Mouse (Mus musculus) telencephalon, adult 2 months (tissue): ENCODE measurements around the gene Bcap31.

Experiments used
- DNase-seq: peaks from one replicate; pipeline ENCODE4 v3.0.0-alpha.2; 2011; ENCODE audit warnings: low read depth, low spot score

The Bcap31 gene

DNA sequence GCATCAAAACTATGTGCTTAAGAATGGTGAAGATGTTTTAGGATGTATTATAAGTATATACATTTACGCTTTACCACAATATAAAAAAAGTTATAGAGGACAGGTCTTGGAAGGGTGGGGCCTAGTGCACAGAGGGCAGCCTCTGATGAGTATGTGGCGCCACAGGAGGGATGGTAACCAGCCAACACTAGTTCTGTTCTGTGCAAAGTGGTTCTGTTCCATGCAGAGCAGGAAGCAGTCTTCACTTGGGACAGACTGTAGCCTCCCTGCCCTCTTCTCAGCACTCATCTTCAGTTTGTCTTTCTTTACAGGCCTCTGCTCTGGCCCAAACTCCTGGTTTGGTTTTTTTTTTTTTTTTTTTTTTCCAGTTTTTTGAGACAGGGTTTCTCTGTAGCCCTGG, 31.8 kb downstream of the Bcap31 start:
- no peak for DNase-seq

DNA sequence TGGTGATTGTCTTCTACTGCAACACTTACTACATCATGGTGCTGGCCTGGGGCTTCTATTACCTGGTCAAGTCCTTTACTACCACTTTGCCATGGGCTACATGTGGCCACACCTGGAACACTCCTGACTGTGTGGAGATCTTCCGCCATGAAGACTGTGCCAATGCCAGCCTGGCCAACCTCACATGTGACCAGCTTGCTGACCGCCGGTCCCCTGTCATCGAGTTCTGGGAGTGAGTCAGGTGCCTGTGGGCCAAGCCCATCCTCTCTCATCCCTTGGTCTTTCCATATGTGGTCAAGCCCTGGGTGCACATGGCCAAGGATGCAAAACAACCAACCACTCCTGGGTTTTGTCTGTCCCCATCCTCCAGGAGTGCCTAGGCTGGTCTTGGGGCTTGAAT, 39.3 kb downstream of the Bcap31 start:
- DNase-seq: no peak

DNA sequence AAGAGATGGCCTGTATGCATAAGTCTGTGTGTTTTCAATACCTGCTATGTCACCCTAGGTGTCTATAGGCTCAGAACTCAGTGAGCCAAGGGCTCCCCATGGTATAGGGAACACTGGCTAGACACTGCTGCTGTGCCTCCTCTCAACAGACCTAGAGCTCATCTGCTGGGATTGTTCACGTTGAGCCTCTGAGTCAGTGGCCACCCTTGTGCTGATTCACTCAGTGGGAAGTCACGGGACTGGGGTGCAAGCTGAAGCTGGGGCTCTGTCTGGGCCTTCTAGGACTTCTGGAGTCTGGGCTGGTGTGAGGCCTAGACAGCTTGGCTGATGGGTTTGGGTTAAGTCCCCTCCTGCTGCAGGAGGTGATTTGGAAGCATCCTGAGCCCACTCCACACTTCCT, 40.7 kb downstream of the Bcap31 start:
- DNase-seq: no peak

DNA sequence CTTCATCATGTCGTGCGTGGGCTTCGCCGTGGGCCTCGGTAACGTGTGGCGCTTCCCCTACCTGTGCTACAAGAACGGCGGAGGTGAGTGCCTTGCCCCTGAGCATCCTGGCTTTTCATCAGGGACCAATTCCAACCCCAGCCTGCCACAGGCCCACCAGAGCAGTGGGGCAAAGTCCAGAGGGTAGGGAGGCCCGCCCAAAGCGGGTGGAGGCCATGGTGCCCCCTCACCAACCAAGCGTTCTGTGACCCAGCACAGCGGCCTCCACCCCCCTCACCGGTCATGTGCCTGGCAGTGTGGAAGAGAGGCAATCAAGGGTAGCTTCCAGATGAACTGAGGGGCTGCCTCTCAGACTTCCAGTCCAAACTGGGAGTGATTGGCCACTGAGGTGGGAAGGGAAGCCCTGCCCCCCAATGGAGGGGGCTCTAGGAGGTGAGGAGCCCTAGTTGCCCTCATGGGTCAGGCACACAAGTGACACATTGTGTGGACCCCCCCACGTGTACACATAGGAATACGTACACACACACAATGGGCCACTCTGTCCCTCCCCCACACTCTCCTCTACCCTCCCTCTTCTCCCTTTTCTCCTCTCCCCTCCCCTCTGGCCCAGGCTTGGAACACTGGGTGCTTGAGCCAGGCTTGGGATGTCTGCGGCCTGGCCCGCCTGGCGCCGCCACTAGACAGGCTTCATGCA, 41.9 kb downstream of the Bcap31 start:
- no peak for DNase-seq

DNA sequence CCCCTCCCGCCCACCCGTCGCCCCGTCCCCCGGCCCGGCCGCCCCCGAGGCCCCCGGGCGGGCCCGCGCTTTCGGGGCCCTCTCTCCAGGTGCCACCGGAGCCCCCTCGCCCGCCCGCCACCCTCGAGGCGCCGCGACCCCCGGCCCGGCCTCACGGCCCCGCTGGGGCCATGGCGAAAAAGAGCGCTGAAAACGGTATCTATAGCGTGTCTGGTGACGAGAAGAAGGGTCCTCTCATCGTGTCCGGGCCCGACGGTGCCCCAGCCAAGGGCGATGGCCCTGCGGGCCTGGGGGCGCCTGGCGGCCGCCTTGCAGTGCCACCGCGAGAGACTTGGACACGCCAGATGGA, 42.4 kb downstream of the Bcap31 start:
- no peak for DNase-seq

DNA sequence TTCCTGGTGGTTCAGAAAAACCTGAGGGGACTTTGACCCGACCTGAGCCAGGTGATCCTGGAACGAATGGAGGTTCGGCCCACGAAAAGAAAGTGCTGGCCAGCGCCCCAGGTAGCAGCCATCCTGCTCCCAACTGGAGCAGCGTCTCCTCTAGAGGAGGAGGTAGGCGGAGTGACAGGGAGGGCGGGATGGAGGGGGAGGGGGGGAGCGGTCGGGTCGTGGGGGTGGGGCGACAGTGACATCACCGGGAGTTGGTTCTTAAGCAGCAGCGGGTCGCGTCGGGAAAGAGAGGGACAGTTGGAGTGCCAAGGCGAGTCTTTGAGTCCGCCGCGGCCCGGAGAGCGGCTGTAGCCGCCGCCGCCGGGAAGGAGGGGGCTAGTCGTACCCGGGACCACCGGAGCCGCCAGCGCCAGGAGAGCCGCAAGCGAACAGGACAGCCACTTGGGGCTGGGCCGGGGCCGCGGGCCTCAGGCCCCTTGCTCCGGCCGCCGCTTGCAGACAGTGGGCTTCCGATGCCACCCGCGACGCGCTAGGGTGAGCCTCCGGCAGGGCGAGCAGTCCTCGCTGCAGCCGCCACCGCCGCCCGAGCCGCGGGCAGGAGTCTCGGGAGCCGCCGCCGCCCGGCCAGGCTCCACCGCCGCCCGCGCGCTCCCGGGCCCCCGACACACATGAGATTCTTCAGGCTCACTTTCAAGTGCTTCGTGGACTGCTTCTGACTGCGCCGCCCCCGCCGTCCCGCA, 42.9 kb downstream of the Bcap31 start, which contains the start of gene Slc6a8:
Slc6a8 (plus strand) TSS at position 272 of the 740 bp plus-strand sequence.
- DNase-seq: no peak

- DNase-seq: no peak
Observed at GRCm38 (mm10) chrX:73672031-73672431, 43.9 kb downstream of the Bcap31 start.

DNA sequence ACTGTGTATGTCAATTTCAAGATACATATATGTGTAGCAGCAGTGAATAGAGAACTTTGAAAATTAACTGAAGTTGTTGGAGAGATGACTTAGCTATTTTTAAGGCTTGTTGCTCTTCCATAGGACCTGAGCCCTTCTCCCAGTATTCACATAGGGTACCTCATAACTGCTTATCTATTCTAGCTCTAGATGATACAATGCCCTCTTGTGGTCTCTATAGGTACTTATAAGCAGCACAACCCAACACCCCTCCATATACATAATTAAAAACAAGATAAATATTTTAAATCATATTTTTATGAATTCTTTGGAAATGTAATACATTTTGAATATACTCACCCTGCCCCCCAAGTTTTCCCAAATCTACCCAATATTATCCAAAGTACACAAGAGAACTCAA, 52.8 kb downstream of the Bcap31 start:
- DNase-seq: no peak

DNA sequence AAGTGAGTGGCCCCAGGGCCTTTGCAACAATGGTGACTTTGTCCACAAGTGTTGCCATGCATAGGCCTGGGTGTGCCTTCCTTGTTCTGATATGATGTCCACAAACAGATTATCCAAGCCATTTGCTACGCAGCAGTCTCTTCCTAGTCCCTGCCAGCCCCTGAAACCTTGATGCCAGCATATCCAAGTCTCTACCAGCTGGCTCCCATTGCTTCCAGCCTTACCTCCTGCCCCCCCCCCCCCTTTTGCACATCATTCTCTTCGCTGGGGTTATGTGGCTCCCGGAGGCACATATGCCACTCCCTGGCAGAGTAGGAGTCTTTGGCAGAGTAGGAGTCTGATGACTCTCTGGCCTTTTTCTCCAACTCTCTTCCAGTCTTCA, 55.7 kb downstream of the Bcap31 start:
- no peak for DNase-seq

DNA sequence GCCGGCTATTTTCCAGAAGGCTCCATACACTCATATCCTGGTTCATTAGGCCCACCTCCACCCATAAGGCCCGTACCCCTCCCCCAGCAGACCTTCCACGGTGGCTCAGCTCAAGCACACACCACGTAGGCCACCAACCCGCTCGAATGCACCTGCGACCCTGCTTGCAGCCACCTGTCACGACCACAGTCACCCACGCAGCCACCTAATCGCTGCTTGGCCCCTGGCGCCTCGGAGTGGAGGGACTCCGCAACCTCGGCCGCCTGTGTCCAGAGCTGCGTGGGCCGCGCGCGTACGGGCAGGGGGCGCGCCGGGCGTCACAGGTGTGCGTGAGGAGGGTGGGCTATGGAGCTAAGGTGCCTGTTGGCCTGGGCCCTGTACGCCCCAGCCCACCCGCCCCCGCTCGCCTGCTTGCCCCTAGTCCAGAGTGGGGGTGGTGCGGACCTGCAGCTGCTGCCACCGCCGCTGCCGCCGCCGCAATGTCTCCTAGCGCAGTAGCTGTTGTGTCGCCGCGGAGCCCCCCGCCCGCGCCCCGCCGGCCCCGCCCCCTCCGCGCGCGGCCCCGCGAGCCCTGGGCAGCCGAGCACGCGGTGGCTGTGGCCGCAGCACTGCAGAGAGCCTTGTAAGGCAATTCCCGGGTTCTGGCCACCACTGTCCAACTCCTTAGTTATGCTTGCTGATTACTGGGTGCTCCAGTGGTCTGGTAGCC, 56.2 kb downstream of the Bcap31 start, which contains the start of gene Pnck:
Pnck (minus strand) TSS at position 543 of the 709 bp plus-strand sequence.
- DNase-seq: no peak

DNA sequence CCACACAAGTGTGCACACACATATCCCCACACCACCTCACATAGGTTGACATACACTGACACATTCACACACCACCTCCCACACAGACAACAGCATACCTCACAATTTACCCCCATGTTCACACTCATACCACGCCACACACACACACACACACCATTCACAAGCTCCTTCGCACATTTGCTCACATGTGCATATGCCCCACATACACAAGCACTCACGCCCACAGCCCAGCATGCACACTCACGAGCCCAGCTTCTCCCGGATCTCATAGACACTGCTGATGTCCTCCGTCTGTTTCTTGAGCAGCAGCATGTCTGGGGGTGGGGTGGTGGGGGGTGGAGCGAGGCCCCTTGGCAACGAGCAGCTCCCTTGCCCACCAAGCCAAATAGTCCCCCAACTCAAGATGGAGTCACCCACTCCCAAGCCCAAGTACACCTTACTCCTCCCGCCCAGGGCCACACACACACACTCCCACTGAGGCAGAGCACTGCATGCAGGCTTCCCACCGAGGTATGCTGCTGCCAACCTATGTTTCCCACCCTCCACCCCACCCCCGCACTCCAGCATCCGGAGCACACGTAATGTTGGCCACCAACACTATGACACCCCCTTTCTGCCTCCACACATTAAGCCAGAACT, 56.9 kb downstream of the Bcap31 start:
- no peak for DNase-seq

- DNase-seq: no peak
Observed at GRCm38 (mm10) chrX:73658391-73658790, 57.6 kb downstream of the Bcap31 start.

- DNase-seq: no peak
Observed at GRCm38 (mm10) chrX:73655529-73655928, 60.4 kb downstream of the Bcap31 start.

DNA sequence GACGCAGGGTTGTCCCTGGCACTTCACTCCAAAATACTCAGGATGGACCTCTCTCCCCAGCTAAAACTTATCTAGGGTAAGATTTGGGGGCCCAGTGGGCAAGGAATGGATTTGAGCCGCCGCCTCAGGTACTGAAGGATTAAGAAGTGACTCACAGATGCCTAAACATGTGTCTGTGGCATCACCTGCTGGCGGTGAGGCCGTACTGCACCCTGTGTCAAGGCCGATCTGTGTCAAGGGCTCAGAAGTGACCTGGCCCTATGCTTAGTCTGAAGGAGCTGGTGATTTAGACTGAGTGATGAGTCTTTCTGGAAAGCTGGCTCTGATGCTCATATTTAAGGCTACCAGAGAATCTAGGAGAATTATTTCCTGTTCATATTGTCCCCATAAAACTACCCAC, 61.8 kb downstream of the Bcap31 start:
- DNase-seq: no peak

DNA sequence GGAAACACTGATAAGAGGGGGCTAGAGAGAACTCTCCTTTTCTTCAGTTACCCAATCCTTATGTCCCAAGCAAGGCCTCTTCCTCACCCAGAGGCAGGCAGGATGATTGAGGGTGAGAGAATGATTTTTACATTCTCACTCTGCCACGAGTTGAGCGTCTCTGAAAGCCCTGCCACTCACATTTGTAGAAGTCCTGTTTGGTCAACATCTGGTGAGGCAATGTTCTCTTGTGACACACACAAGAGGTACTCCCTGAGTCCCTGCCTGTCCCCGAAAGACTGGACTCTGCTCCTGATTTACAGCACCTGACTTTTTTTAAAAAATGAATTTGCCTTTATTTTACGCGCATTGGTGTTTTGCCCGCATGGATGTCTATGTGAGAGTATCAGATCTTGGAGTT, 62.6 kb downstream of the Bcap31 start:
- no peak for DNase-seq

DNA sequence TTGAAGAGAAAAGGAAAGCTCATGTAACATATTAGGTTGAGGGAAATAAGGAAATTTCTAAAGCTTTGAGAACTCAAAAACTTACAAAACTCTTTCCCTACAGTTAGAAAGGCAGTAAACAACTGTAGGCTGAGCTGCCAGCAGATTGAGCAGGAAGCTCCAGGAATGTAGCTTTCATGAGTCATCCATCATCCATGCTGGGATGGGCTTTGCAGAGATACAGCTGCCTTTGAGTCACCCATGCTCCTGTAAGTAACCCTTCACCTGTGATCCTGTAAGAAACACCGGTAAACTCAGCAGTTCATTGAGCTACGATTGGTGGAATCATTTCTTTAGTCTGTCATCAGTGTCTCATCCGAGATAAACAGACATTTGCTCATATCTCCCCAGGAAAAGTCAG, 65.1 kb downstream of the Bcap31 start:
- no peak for DNase-seq

GRCm38 (mm10) chrX:73645121-73645520, 70.9 kb downstream of the Bcap31 start:
- DNase-seq: no peak

DNA sequence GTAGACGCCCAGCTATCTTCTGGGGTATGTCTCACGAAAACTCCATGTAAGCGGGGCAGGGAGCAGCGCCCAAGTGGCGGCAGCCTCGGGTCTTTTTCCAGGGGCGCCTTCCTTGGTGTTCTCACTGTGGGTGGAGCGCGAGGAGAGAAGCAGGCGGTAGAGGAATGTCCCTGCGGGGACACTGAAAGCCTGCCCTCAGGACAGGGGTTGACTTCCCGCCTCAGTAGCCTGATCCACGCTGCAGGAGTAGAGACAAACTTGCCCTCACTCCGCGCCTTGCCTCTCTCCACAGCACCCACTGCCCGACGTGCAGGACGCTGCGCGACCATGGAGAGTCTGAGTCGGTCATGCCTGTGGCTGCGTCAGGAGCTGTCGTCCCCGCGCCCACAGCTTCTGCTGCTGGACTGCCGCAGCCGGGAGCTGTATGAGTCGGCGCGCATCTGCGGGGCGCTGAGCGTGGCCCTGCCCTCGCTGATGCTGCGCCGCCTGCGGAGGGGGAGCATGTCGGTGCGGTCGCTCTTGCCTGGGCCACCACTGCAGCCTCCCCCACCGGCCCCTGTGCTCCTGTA, 76.0 kb downstream of the Bcap31 start:
- DNase-seq: no peak

DNA sequence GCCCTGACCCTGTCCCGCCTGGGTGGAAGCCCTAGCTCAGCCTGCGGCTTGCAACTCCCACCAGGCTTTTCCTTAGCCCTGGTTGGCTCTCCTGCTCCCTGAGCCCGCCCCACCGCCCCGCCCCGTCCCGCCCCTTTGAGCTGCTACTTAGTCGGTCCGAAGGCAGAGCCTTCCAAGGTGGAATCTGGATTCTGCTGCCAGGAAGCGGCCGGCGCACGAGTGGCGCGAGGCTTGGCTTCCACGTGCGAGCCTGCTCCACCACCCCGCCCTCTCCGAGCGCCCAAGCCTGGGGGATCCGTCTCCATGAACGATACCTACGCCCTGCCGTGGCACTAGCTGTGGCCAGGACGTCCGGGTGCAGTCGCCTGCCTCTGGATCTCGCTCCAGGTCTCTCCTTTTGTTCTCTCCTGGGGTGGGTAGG, 76.7 kb downstream of the Bcap31 start, which contains the start of gene Dusp9:
Dusp9 (plus strand) TSS at position 165 of the 421 bp plus-strand sequence.
- DNase-seq: no peak

GRCm38 (mm10) chrX:73637415-73637814, 78.6 kb downstream of the Bcap31 start:
- DNase-seq: no peak
